Mouse (Mus musculus) urinary bladder, postnatal 10 days (tissue): ENCODE data around the gene Nol10.
"Not testable (repeated sequence)": the region's sequence is repeated elsewhere in the genome, so short reads cannot be mapped to it uniquely, and the experiment has no call there.

Experiments used
- DNase-seq: peaks from one replicate; pipeline ENCODE4 v3.0.0; 2022; ENCODE audit warnings: low spot score

Nol10 gene

DNA sequence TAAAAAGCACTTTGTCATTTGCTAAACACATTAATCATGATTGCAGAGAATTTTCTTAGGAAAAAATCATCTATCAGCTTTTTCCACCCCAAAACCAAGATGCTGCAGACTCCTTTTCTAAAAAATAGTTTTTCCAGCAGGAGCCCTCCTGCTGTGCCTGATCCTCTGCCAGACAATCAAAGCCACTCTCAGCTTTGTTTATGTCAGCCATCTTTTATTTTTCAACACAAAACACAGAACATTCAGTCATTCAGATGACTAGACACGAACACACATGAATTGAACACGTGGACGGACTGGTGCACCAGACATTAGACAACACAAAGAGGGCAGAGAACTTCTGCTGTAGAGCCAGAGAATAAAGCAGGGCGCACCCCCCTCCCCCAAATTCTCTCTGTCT, 115.4 kb downstream of the Nol10 start:
- no peak for DNase-seq

DNA sequence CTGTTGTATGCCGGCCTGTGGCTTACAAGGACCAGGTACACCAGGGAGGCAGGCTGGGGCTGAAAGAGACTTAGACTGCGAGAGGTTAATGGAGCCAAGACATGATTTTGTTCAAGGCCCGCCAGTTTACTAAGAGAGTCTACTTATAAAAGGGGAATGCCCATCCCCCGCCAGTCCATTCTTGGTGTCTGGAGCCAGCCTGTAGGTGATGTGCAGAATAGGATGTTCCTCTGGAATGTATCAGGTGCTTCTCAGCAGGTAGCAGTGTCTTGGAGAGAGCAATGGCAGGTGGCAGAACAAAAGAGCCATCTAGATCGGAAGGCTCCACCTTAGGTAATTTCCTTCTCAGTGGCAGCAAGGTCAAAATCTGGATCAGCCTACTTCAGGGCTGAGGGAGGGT, 116.3 kb downstream of the Nol10 start:
- not testable (repeated sequence) for DNase-seq

DNA sequence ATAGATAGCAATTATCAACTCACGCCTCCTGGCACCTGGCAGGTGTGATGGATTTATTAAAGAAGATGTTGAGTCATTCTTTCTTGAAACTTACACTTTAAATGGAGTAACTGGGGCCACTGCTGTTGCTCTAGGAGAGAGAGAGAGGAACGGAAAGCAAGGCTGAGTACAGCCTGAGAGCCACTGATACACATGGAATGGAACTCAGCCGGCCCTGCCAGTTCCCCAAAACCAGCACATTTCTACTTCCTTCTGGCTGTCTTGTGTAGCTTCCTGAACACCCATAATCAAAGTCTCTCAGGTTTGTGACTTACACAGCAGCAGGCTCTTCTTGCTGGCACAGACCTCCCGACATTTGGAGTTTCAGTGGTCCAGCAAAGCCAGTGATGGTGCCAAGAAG, 118.5 kb downstream of the Nol10 start:
- DNase-seq = no peak

DNA sequence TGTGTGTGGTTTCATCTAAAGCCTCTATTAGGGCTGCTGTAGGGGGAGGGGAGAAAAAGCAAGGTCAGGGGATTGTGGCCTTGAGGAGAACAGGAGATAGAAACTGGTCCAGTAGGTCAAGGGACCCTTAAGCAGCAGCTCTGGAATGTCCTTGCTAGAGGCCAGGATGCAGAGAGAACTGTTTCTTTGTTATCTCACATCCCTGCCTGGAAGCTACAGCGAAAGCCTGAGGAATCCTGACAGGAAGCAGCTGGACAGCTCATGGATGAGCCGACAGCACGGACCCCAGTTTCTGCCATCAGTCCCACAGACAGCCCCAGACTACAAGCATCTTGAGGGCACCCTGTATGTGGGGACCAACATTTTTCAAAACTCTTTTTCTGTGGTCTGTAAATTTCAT, 120.1 kb downstream of the Nol10 start:
- DNase-seq = no peak

DNA sequence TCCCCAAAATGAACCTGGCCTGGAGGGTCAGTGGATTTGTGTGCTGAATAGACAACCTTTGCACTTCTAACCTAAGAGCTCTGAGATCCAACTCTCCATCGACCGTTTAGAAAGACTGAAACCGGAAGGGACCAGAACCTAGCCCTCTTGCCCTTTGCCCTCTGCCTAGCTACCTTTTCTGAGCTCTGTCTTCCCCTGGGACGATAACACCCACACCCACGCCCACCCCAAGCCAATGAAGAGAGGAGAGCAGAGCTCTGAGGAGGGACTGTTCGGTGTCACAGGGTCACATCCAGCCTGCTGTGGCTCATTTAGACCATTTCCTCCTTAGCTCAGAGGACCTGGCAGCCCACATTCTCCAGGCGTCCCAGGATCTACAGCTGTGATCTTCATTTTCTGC, 121.6 kb downstream of the Nol10 start:
- DNase-seq = no peak

DNA sequence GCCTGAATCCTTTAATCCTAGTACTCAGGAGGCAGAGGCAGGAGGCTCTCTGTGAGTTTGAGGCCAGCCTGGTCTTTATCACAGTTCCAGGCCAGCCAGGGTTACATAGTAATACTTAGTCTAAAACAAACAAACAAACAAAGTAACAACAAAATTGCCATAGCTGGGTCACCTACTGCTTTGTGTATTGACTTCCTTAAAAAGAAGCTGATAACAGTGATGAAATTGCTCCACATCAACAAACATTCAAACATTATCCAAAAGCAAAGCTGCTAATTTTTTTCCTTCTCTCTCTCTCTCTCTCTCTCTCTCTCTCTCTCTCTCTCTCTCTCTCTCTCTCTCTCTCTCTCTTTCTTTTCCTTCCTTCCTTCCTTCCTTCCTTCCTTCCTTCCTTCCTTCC, 122.3 kb downstream of the Nol10 start:
- DNase-seq = not testable (repeated sequence)

DNA sequence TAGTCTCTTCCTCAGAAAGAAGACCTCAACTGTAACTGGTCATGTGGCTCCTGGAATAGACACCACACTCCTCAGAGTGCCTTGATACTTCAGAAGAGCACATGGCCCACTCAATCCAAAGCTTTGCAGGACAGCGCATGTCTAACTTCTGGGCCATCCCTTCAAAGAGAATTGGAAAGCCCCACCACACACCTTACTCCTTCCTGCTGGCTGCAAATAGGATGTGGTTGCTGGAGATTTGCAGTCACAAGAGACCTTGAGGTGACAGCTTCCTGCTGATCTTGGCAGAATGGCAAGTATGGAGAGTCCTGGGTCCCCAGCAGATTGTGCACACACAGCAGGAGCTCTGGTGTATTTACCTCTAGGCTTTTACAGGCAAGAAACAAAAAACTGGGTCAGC, 123.1 kb downstream of the Nol10 start:
- DNase-seq = no peak

DNA sequence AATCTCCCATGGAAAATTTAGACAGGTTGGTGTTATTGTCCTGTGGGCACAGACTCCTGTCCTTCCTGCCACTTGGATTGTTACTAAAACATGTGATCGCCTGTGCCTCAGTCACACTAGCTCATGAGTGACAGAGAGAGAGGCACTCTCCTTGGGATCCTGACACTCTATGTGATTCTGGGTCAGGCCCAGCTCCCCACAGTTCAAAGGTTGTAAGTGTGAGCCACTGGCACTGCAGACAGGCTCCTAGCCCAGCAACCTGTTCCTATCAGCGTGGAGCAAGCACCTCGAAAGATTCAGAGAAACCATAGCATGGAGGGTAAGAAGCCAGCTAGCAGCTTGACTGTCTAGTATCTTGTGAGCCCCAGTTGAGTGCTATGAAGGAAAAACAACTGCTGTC, 124.9 kb downstream of the Nol10 start:
- no peak for DNase-seq

DNA sequence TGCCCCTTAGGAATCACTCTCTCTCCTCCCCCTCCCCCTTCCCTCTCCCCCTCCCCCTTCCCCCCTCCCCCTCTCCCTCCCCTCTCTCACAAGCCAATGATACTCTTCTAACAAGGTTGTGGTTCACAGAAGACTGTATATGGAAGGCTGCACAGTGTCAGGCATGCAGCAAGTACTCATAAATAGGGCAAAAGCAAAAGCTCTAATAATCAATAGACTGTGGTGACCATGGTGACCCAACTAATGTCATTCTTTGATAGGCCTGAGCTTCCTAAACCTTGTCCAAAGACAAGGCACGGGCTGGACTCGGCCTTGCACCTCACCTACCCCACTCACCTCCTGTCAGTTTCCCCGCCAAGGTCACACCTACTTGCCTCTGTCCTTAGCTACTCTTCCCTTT, 125.6 kb downstream of the Nol10 start:
- no peak for DNase-seq

DNA sequence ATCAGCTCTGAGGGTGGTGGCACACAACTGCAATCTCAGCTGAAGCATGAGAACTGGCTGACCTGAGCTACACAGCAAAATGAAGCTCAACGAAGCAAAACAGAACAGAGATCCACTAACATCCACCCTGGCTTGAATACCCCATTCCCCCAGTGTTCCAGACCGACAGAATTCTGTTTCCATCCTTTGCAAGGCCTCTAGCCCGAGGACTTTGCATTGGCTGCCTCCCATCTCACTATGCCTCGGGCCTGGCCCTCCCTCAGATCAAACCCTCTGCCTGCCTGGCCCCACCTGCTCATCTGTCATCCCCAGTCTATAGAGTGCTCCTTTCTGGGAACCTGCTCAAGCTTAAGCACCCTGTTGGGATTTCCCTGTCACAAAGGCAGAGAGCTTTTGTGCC, 126.4 kb downstream of the Nol10 start:
- no peak for DNase-seq

DNA sequence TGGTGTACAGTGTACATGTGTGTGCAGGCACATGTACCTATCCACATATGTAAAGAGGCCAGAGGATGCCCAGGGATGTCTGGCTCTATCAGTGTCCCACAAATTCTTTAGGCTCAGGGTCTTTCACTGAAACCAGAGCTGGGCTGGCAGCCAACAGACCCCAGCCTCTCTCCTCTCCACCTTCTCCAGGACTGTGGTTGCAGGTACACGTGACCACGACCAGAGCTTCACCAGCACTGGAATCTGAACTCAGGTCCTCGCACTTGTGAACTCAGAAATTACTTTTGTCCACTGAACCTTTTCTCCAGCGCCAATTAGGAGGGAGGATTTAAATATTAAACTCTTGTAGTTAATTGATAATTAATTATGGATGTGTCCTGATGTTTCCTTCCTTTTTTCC, 126.9 kb downstream of the Nol10 start:
- no peak for DNase-seq

DNA sequence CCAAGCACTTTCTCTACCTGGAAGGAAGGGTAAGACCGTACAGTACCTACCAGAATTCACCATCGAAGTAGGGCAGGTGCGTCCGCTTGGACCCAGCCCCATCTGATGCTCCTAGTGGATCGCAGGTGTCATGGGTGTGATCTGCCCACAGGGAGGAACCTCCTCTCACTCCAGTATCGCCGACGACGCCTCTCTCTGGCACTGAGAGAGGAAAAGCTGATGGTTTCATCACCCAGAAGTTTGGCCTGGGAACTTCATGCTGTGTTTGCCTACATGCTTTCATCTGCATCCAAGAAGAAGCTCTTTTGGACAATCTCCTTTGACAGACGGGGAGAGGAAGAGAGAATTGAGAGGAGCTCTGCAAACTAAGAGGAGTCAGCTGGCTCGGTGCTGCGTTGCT, 129.9 kb downstream of the Nol10 start:
- no peak for DNase-seq

DNA sequence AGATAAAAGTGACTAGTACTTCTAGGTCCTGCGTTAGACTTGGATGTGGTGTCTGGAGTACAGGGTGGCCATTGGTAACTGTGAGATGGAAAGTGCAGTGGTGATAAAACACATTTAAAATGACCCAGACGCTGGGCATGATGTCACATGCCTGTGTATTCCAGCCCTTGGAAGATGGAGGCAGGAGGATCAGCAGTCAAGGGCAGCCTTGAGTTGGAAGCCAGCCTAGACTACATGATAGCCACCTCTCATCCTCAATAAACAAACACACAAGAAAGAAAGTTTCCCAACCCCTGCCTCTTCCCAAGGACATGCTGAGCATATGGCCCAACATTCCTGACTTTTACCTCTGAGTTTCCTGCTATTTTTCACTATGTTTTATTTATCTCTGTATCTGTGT, 130.6 kb downstream of the Nol10 start:
- no peak for DNase-seq
